Mouse (Mus musculus) E14TG2a.4 (cell line): ENCODE data around the gene Cfap77.
A peak's percentile ranks its signal among the peaks of the same experiment; 100 is the strongest.

Source experiments
- H3K27me3 ChIP-seq: 2 replicates; pipeline ENCODE4 v1.6.1; 2014; ENCODE audit warnings: low read length, control low read depth; ENCODE audit not compliant: insufficient read depth
- H3K36me3 ChIP-seq: 2 replicates; pipeline ENCODE4 v1.6.1; 2014; ENCODE audit warnings: low read length, control low read depth; ENCODE audit not compliant: insufficient read depth
- H3K4me1 ChIP-seq: replicated peaks from 2 replicates; pipeline ENCODE4 v1.6.1; 2014; ENCODE audit warnings: low read depth, low read length, control low read depth
- H3K4me3 ChIP-seq: replicated peaks from 2 replicates; pipeline ENCODE4 v1.5.1; 2014; ENCODE audit warnings: mild to moderate bottlenecking, low read length
- H3K9me3 ChIP-seq: 2 replicates; pipeline ENCODE4 v1.6.1; 2014; ENCODE audit warnings: low read length, control low read depth
- CTCF ChIP-seq: conservative IDR thresholded peaks from 2 replicates; pipeline ENCODE4 v1.5.1; 2014; ENCODE audit warnings: low read length
- NANOG ChIP-seq: IDR thresholded peaks from 2 replicates; pipeline ENCODE4 v1.6.1; 2014; ENCODE audit warnings: borderline replicate concordance, low read length, mixed read lengths
- POU5F1 ChIP-seq: IDR thresholded peaks from 2 replicates; pipeline ENCODE4 v1.6.1; 2014; ENCODE audit warnings: low read length, borderline replicate concordance

The Cfap77 gene

GRCm38 (mm10) chr2:29021025-29021424, 33.8 kb downstream of the Cfap77 start:
- no peak overlapping the region for H3K4me3 ChIP-seq
- H3K27me3 ChIP-seq: no peaks in the 10 kb centered on the region
- TF ChIP-seq POU5F1: no peak

GRCm38 (mm10) chr2:29018680-29019079, 36.2 kb downstream of the Cfap77 start:
- no peaks in the 10 kb centered on the region for H3K36me3 ChIP-seq
- H3K4me1 ChIP-seq: peaks cover 9% of the 10 kb centered on the region
- H3K27me3 ChIP-seq: no peaks in the 10 kb centered on the region
- no peak overlapping the region for H3K4me3 ChIP-seq
- H3K9me3 ChIP-seq: no peaks in the 10 kb centered on the region
- TF ChIP-seq POU5F1 (no peak), NANOG (no peak), CTCF (no peak)

More at GRCm38 (mm10) chr2:29021025-29021424, 33.8 kb downstream of the Cfap77 start:
- no peaks in the 10 kb centered on the region for H3K9me3 ChIP-seq
- peaks cover 9% of the 10 kb centered on the region for H3K4me1 ChIP-seq
- no peaks in the 10 kb centered on the region for H3K36me3 ChIP-seq

- Histone ChIP-seq H3K4me3 (peak overlapping the region; percentile 63), H3K4me1 (peaks cover 9% of the 10 kb centered on the region), H3K36me3 (no peaks in the 10 kb centered on the region), H3K27me3 (no peaks in the 10 kb centered on the region), H3K9me3 (no peaks in the 10 kb centered on the region)
- TF ChIP-seq CTCF (no peak), POU5F1 (no peak), NANOG (no peak)
Observed at GRCm38 (mm10) chr2:29016599-29017587, 38.0 kb downstream of the Cfap77 start.

DNA sequence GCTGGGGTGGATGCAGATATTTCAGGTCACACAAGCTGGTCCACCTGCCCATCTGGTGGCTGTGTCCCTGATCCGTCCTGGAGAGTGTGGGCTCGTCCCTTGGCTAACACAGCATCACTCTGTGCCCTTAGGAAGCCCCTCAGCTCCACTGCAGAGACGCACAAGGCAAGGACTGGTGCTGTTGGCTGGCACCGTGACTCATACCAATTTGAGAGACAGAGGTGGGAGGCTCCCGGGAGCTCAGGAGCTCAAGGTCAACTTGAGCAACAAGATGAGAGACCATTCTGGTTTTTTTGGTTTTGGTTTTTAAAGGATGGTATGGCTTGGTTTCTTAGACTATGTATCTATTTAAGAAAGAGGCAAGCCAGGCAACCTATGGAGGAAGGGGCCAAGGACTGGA, 42.3 kb downstream of the Cfap77 start:
- TF ChIP-seq POU5F1 (no peak), CTCF (no peak), NANOG (no peak)
- no peaks in the 10 kb centered on the region for H3K9me3 ChIP-seq
- no peaks in the 10 kb centered on the region for H3K27me3 ChIP-seq
- H3K4me1 ChIP-seq: peaks cover 9% of the 10 kb centered on the region
- no peaks in the 10 kb centered on the region for H3K36me3 ChIP-seq
- H3K4me3 ChIP-seq: no peak overlapping the region

DNA sequence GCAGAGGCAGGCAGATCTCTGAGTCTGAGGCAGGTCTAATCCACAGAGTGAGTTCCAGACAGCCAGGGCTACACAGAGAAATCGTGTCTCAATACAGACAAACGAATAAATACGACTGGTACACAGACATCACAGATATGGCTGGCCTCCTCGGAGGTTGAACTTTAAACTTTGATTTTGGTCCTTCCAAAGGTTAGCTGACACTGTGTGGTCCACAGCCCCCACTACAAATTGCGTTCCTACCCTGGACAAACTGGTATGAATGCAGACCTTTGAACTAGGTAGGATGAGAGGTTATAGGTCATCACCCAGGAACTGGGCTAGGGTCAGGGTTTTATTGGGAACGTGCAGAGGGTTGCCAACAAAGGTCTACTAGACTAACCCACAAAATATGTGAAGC, 47.2 kb downstream of the Cfap77 start:
- Histone ChIP-seq H3K27me3 (no peaks in the 10 kb centered on the region), H3K4me1 (peaks cover 19% of the 10 kb centered on the region), H3K4me3 (no peak overlapping the region), H3K9me3 (peaks cover 7% of the 10 kb centered on the region; the same call in 1 of the 2 replicates), H3K36me3 (no peaks in the 10 kb centered on the region)
- TF ChIP-seq POU5F1 (no peak), CTCF (no peak), NANOG (no peak)

DNA sequence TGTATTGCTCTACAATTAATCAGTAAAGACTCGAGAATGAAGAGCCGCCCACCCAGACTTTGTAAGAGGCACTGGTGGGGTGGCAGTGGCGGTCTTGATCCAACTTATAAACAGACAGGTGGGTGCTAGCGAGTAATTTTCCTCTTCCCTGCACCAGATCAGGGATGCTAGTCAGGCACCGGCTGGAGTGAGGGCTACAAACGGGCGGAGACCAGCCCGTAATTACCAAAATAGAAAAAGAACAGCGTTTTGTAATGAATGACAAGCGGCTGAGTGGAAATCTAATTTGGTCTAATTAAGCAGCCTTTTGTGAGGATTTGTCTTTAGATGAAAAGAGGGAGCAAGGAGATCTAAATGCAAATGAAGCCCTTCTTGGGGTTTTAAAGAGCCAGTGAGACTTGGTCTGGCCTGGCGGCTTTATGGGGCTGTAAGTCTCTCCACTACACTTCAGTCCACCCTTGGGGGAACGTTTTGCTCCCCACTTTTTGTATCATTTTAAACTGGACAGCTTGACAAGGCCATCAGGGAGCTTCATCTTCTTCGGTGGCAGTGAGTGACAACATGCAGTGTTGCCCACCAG, 48.3 kb downstream of the Cfap77 start:
- Histone ChIP-seq H3K27me3 (0 out of 2 replicates have a peak, but pooled peaks cover under 1% of the 10 kb centered on the region), H3K9me3 (peaks cover 7% of the 10 kb centered on the region; the same call in 1 of the 2 replicates), H3K4me1 (peaks cover 19% of the 10 kb centered on the region), H3K4me3 (no peak overlapping the region), H3K36me3 (no peaks in the 10 kb centered on the region)
- TF ChIP-seq CTCF: no peak
- TF ChIP-seq POU5F1: no peak
- TF ChIP-seq NANOG: no peak

DNA sequence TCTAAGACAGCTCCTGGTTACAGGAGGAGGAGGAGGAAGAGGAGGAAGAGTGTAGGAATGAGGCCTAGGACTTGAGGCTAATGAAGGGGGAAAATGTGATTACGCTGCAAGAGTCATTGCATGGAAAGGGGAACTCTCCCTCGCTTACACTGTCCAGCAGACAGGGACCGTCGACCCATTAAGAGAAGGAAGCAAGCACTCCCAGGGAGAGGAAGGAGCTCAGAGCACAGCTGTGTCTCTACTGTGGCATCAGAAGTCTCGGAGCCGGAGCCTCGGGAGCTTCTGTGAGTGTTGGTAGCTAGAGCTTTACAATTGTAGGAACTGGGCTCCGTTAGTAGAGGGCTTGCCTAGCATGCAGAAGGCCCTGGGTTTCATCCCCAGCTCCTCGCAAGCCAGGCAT, 50.8 kb downstream of the Cfap77 start:
- peaks cover 19% of the 10 kb centered on the region for H3K4me1 ChIP-seq
- H3K9me3 ChIP-seq: peaks cover 7% of the 10 kb centered on the region; the same call in 1 of the 2 replicates
- no peaks in the 10 kb centered on the region for H3K36me3 ChIP-seq
- H3K27me3 ChIP-seq: 0 out of 2 replicates have a peak, but pooled peaks cover 4% of the 10 kb centered on the region
- H3K4me3 ChIP-seq: no peak overlapping the region
- no peak for TF ChIP-seq POU5F1
- no peak for TF ChIP-seq CTCF
- TF ChIP-seq NANOG: no peak

DNA sequence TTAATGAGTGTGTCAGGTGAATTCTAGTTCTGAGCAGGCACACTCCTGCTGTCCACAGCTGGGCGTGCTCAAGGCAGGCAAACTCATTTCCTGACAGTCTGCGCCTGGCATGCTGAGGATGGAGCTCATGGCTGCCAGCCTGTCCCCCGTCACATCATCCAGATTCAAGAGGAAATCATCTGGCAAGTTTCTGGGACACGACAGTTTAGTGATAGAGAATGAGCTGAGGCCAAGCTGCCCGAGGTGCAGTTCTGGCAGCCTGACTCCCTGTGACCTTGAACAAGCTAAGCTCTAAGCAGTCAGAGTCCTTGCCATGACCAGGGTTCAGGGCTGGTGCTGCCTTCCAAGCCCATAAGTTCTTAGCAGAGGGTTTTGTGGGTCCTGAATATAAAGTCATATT, 56.6 kb downstream of the Cfap77 start:
- no peaks in the 10 kb centered on the region for H3K36me3 ChIP-seq
- no peak for TF ChIP-seq POU5F1
- TF ChIP-seq NANOG: no peak
- no peak for TF ChIP-seq CTCF
- H3K4me3 ChIP-seq: no peak overlapping the region
- H3K27me3 ChIP-seq: 0 out of 2 replicates have a peak, but pooled peaks cover 4% of the 10 kb centered on the region
- H3K9me3 ChIP-seq: no peaks in the 10 kb centered on the region
- H3K4me1 ChIP-seq: peaks cover 7% of the 10 kb centered on the region
